Mouse (Mus musculus) forebrain, embryonic 13.5 days (tissue): Measurements from ENCODE around the gene Has3. TPM values are rescaled to one million over a fixed set of nuclear protein-coding genes. Genes with fewer than 3 reads are reported as not detected.
"Not testable (repeated sequence)": the region's sequence is repeated elsewhere in the genome, so short reads cannot be mapped to it uniquely, and the experiment has no call there.

Experiments used
- ATAC-seq: fragments of 200-750 bp; cut with Nextera tagmentation; 2 replicates; pipeline ENCODE4 v1.8.0; 2017
- H3K27ac ChIP-seq: fragments of 300-500 bp; sonication (generic); 2 replicates; pipeline ENCODE4 v1.5.1; 2015; ENCODE audit warnings: inconsistent platforms, mild to moderate bottlenecking, moderate library complexity
- H3K27me3 ChIP-seq: fragments of 300-500 bp; sonication (generic); 2 replicates; pipeline ENCODE4 v1.6.1; 2015; ENCODE audit warnings: mild to moderate bottlenecking, inconsistent platforms
- H3K36me3 ChIP-seq: fragments of 300-500 bp; sonication (generic); 2 replicates; pipeline ENCODE4 v1.6.1; 2015; ENCODE audit warnings: mild to moderate bottlenecking, inconsistent platforms; ENCODE audit not compliant: poor library complexity, severe bottlenecking
- H3K4me1 ChIP-seq: fragments of 300-500 bp; sonication (generic); 2 replicates; pipeline ENCODE4 v1.6.1; 2015; ENCODE audit warnings: inconsistent platforms
- H3K4me2 ChIP-seq: fragments of 300-500 bp; sonication (generic); 2 replicates; pipeline ENCODE4 v1.6.1; 2015; ENCODE audit warnings: inconsistent platforms, mild to moderate bottlenecking, moderate library complexity
- H3K4me3 ChIP-seq: fragments of 300-500 bp; sonication (generic); 2 replicates; pipeline ENCODE4 v1.5.1; 2015; ENCODE audit warnings: mild to moderate bottlenecking, inconsistent platforms
- H3K9ac ChIP-seq: fragments of 300-500 bp; sonication (generic); 2 replicates; pipeline ENCODE4 v1.6.1; 2015; ENCODE audit warnings: mild to moderate bottlenecking, inconsistent platforms
- H3K9me3 ChIP-seq: fragments of 300-500 bp; sonication (generic); replicated peaks from 2 replicates; pipeline ENCODE4 v1.6.1; 2016; ENCODE audit warnings: inconsistent platforms
- WGBS: fragments of 180-500 bp; shearing (Covaris S2); methylation state at CpG from one replicate; pipeline ENCODE4 v1.1.7; 2015; 5-methylcytosine and 5-hydroxymethylcytosine counted together
- polyA plus RNA-seq: library from polyadenylated mRNA; unstranded; fragments of >200 nt; fragmentation: Nextera tagmentation; extraction: Ambion mirVana; gene quantifications from 2 replicates; pipeline ENCODE4 v1.2.1, GENCODE M21; 2015

Gene Has3
- polyA plus RNA-seq, 1 experiment from 2014 or later: 0.65 TPM

GRCm38 (mm10) chr8:106924057-106924456, 54.0 kb downstream of the Has3 start:
- no peak overlapping the region for H3K4me3 ChIP-seq

GRCm38 (mm10) chr8:106924904-106925349, 54.9 kb downstream of the Has3 start:
- H3K4me1 ChIP-seq: no peaks in the 10 kb centered on the region
- H3K9ac ChIP-seq: no peak overlapping the region
- no peaks in the 10 kb centered on the region for H3K27me3 ChIP-seq
- ATAC-seq: no peak
- no peak overlapping the region for H3K27ac ChIP-seq
- H3K4me2 ChIP-seq: no peak overlapping the region
- H3K36me3 ChIP-seq: peaks cover 34% of the 10 kb centered on the region
- H3K9me3 ChIP-seq: no peaks in the 10 kb centered on the region
- no peak overlapping the region for H3K4me3 ChIP-seq
- 88% methylated on average over 8 of the region's 8 CpGs for WGBS

More at GRCm38 (mm10) chr8:106924057-106924456, 54.0 kb downstream of the Has3 start:
- no peak overlapping the region for H3K27ac ChIP-seq
- H3K9ac ChIP-seq: no peak overlapping the region
- no peaks in the 10 kb centered on the region for H3K9me3 ChIP-seq
- no peak overlapping the region for H3K4me2 ChIP-seq
- 0 out of 2 replicates have a peak, but pooled peaks cover 3% of the 10 kb centered on the region for H3K4me1 ChIP-seq
- H3K36me3 ChIP-seq: peaks cover 42% of the 10 kb centered on the region
- ATAC-seq: no peak
- H3K27me3 ChIP-seq: no peaks in the 10 kb centered on the region
- whole genome bisulfite sequencing: 83% methylated on average over 4 of the region's 4 CpGs

- 88% methylated on average over 4 of the region's 4 CpGs for WGBS
- ATAC-seq: no peak
- H3K4me2 ChIP-seq: no peak overlapping the region
Measured at GRCm38 (mm10) chr8:106925446-106925845, 55.4 kb downstream of the Has3 start.

DNA sequence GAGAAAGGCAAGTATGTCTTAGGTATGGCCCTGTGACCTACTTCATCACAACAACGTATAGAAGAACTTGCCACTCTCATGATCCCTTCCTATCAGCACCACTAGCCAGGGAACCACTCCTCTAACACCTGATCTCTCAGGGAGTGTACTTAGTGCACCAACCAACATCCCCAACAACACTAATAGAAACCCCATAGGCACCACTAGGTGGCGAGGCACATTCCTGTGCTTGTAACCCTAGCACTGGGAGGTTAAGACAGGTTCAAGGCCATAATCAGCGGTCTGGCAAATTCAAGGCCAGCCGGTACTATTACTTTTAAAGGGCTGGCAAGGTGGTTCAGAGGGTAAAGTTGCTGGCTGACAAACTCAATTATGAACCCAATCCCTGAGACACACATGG, 57.2 kb downstream of the Has3 start:
- Histone ChIP-seq H3K4me1 (peaks cover 1% of the 10 kb centered on the region), H3K9ac (no peak overlapping the region), H3K36me3 (peaks cover 14% of the 10 kb centered on the region), H3K4me2 (no peak overlapping the region), H3K9me3 (no peaks in the 10 kb centered on the region), H3K4me3 (no peak overlapping the region), H3K27me3 (peaks cover 1% of the 10 kb centered on the region; the same call in 1 of the 2 replicates), H3K27ac (no peak overlapping the region)
- no peak for ATAC-seq
- WGBS: 51% methylated on average over 4 of the region's 4 CpGs

More at GRCm38 (mm10) chr8:106925446-106925845, 55.4 kb downstream of the Has3 start:
- no peak overlapping the region for H3K9ac ChIP-seq
- peaks cover 29% of the 10 kb centered on the region for H3K36me3 ChIP-seq
- H3K4me1 ChIP-seq: no peaks in the 10 kb centered on the region
- H3K4me3 ChIP-seq: no peak overlapping the region
- no peaks in the 10 kb centered on the region for H3K27me3 ChIP-seq
- no peaks in the 10 kb centered on the region for H3K9me3 ChIP-seq
- H3K27ac ChIP-seq: no peak overlapping the region

GRCm38 (mm10) chr8:106928182-106928581, 58.1 kb downstream of the Has3 start:
- H3K27ac ChIP-seq, H3K27me3 ChIP-seq, H3K4me2 ChIP-seq, H3K9me3 ChIP-seq, H3K9ac ChIP-seq, H3K36me3 ChIP-seq, ATAC-seq, H3K4me1 ChIP-seq, H3K4me3 ChIP-seq: not testable (repeated sequence)
- WGBS: 92% methylated on average over 11 of the region's 11 CpGs

DNA sequence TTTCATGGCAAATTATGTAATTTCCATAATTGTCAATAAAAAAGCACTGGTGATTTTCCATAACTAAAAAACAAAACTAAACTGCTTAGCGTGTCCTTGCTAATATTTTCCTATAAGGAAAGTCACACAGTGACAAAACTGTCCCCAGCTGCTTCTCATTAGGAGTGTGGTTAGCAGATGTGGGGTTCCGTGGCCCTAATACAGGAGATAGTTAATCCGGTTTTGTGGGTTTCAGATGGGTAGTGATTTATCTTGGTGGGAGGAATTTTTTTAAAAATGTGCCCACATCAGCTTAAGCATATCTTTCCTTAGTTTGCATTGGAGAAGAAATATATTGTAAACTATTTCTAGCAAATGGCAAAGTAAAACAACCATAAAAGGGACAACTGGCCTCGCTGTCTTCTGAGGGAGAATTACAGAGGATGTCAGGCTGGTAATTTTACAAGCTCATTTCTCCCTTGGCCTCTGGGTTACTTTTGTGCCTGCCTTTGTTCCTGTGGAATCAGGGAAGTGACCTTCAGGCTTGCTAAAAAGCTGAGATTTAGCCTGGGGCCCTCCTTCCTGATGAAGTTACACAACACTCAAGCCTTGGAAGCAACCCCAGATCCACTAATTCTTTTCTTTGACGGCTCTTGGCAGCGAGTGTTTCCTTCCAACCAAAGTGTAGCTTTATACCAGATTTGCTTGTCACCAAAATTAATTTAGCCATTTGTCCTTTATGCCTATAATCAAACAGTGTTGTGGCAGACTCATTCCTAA, 59.3 kb downstream of the Has3 start:
- H3K9ac ChIP-seq: no peak overlapping the region
- 65% methylated on average over 6 of the region's 6 CpGs for WGBS
- no peak overlapping the region for H3K27ac ChIP-seq
- H3K27me3 ChIP-seq: peaks cover 18% of the 10 kb centered on the region
- no peaks in the 10 kb centered on the region for H3K36me3 ChIP-seq
- peaks cover 8% of the 10 kb centered on the region for H3K4me1 ChIP-seq
- ATAC-seq: no peak
- no peaks in the 10 kb centered on the region for H3K9me3 ChIP-seq
- no peak overlapping the region for H3K4me3 ChIP-seq
- H3K4me2 ChIP-seq: no peak overlapping the region

GRCm38 (mm10) chr8:106929921-106930320, 59.9 kb downstream of the Has3 start:
- 84% methylated on average over 5 of the region's 5 CpGs for WGBS
- ATAC-seq: no peak
- Histone ChIP-seq H3K27me3 (peaks cover 22% of the 10 kb centered on the region), H3K4me2 (no peak overlapping the region), H3K4me3 (no peak overlapping the region), H3K9ac (no peak overlapping the region), H3K9me3 (no peaks in the 10 kb centered on the region), H3K4me1 (peaks cover 8% of the 10 kb centered on the region), H3K36me3 (no peaks in the 10 kb centered on the region), H3K27ac (no peak overlapping the region)

- Histone ChIP-seq H3K4me2 (peak overlapping the region; percentile 42), H3K36me3 (no peaks in the 10 kb centered on the region), H3K9ac (no peak overlapping the region), H3K4me1 (peaks cover 23% of the 10 kb centered on the region), H3K9me3 (no peaks in the 10 kb centered on the region), H3K4me3 (peak overlapping the region; percentile 13; the same call in 1 of the 2 replicates), H3K27me3 (peaks cover 27% of the 10 kb centered on the region), H3K27ac (no peak overlapping the region)
- no peak for ATAC-seq
- WGBS: 12% methylated on average over 22 of the region's 22 CpGs
Measured at GRCm38 (mm10) chr8:106932376-106933065, 62.5 kb downstream of the Has3 start.

DNA sequence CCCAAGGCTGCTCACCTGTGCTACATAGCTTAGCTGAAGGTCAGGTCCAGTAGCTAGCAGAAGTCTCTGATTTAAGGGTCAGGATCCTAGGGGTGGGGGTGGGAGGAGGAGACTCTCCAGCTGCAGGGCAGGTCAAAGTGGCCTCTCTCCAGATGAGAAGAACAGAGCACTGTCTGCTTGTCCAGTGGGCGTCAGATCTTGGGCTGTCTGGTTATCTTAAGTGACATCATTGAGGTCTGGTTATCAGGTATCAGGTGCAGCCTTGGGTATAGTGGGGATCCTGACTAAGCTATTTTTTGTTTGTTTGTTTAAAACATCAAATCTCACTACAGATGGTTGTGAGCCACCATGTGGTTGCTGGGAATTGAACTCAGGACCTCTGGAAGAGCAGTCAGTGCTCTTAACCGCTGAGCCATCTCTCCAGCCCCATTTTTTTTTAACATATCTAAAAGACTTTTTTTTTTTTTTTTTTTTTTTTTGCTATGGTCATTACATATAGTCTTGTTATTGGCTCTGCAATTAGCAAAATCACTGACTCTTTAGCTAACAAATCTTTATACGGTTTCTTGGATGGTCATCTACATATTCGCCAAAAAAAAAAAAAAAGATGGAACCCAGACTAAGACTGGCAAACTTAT, 63.6 kb downstream of the Has3 start:
- H3K4me2 ChIP-seq: no peak overlapping the region
- no peak overlapping the region for H3K27ac ChIP-seq
- WGBS: 87% methylated on average over 4 of the region's 4 CpGs
- no peaks in the 10 kb centered on the region for H3K36me3 ChIP-seq
- H3K4me1 ChIP-seq: peaks cover 30% of the 10 kb centered on the region
- peaks cover 38% of the 10 kb centered on the region for H3K27me3 ChIP-seq
- no peak overlapping the region for H3K4me3 ChIP-seq
- ATAC-seq: no peak
- H3K9me3 ChIP-seq: no peaks in the 10 kb centered on the region
- no peak overlapping the region for H3K9ac ChIP-seq

Other genes with a start within 250 kb of the Has3 start
- 6.0 and 7.3 TPM in 2 replicates for gene Tango6, start 187.2 kb upstream of the Has3 start, polyA plus RNA-seq
- gene Utp4, start 23.4 kb downstream of the Has3 start, polyA plus RNA-seq: 49.4 and 53.6 TPM in 2 replicates
- 3.6 and 4.1 TPM in 2 replicates for gene Sntb2, start 65.5 kb downstream of the Has3 start, polyA plus RNA-seq
- gene Vps4a, start 161.0 kb downstream of the Has3 start, polyA plus RNA-seq: 113 TPM in 2 replicates
- gene Pdf, start 178.4 kb downstream of the Has3 start, polyA plus RNA-seq: 32.0 and 36.7 TPM in 2 replicates
- 34.5 and 35.5 TPM in 2 replicates for gene Cog8, start 186.4 kb downstream of the Has3 start, polyA plus RNA-seq
- 91.3 and 99.6 TPM in 2 replicates for gene Nip7, start 186.6 kb downstream of the Has3 start, polyA plus RNA-seq
- gene Tmed6, start 195.4 kb downstream of the Has3 start, polyA plus RNA-seq: not detected in 2 replicates
- 25.0 and 25.5 TPM in 2 replicates for gene Terf2, start 226.3 kb downstream of the Has3 start, polyA plus RNA-seq